Mouse (Mus musculus): ENCODE data around the gene Nrbp1.

Nrbp1 gene

GRCm38 (mm10) chr5:31240637-31241521 lies at the start of gene Nrbp1, which contains the start of gene Gm9970:
Gene Nrbp1, plus strand, starts transcription at chr5:31240864.
Gene Gm9970, minus strand, starts transcription at chr5:31241232.
- DNase-seq (ENCODE audit: low read depth, low spot score) = peak; percentile 98

GRCm38 (mm10) chr5:31192045-31192938 lies 48.4 kb upstream of the Nrbp1 start:
- DNase-seq (ENCODE audit: low read depth, low spot score) = peak; percentile 81

- DNase-seq (ENCODE audit: low read depth, low spot score) = peak; percentile 100
Observed at GRCm38 (mm10) chr5:31192939-31193630, 47.6 kb upstream of the Nrbp1 start, which contains the start of the genes Snx17 and Eif2b4. Gene Snx17, plus strand, starts transcription at chr5:31193227. Gene Eif2b4, minus strand, starts transcription at chr5:31193430.

GRCm38 (mm10) chr5:31193631-31194281 lies 46.9 kb upstream of the Nrbp1 start:
- peak; percentile 29 for DNase-seq (ENCODE audit: low read depth, low spot score)

- no peak for DNase-seq (ENCODE audit: low read depth, low spot score)
Observed at GRCm38 (mm10) chr5:31194486-31195485, 45.9 kb upstream of the Nrbp1 start.

GRCm38 (mm10) chr5:31195671-31196070 lies 45.0 kb upstream of the Nrbp1 start:
- no peak for DNase-seq (ENCODE audit: low read depth, low spot score)

GRCm38 (mm10) chr5:31196207-31196606 lies 44.5 kb upstream of the Nrbp1 start:
- no peak for DNase-seq (ENCODE audit: low read depth, low spot score)

- DNase-seq (ENCODE audit: low read depth, low spot score) = no peak
Observed at GRCm38 (mm10) chr5:31197072-31197471, 43.6 kb upstream of the Nrbp1 start.

GRCm38 (mm10) chr5:31198170-31198569 lies 42.5 kb upstream of the Nrbp1 start:
- no peak for DNase-seq (ENCODE audit: low read depth, low spot score)

GRCm38 (mm10) chr5:31198616-31199320 lies 41.9 kb upstream of the Nrbp1 start:
- DNase-seq (ENCODE audit: low read depth, low spot score) = no peak

GRCm38 (mm10) chr5:31199321-31199892 lies 41.3 kb upstream of the Nrbp1 start:
- no peak for DNase-seq (ENCODE audit: low read depth, low spot score)

GRCm38 (mm10) chr5:31199893-31200292 lies 40.8 kb upstream of the Nrbp1 start:
- peak; percentile 45 for DNase-seq (ENCODE audit: low read depth, low spot score)

- no peak for DNase-seq (ENCODE audit: low read depth, low spot score)
Observed at GRCm38 (mm10) chr5:31200327-31200768, 40.3 kb upstream of the Nrbp1 start.

GRCm38 (mm10) chr5:31201042-31201741 lies 39.5 kb upstream of the Nrbp1 start:
- no peak for DNase-seq (ENCODE audit: low read depth, low spot score)

GRCm38 (mm10) chr5:31201742-31202590 lies 38.7 kb upstream of the Nrbp1 start, which contains the start of gene Zfp513:
Gene Zfp513, minus strand, starts transcription at chr5:31202303.
- DNase-seq (ENCODE audit: low read depth, low spot score) = peak; percentile 100

- no peak for DNase-seq (ENCODE audit: low read depth, low spot score)
Observed at GRCm38 (mm10) chr5:31202933-31203332, 37.7 kb upstream of the Nrbp1 start.

- DNase-seq (ENCODE audit: low read depth, low spot score) = no peak
Observed at GRCm38 (mm10) chr5:31203866-31204265, 36.8 kb upstream of the Nrbp1 start.
